Mouse (Mus musculus) intestine, embryonic 14.5 days (tissue): ENCODE results near the gene Golga4. TPM values are rescaled to one million over a fixed set of nuclear protein-coding genes. Genes with fewer than 3 reads are reported as not detected.

Experiments
- ATAC-seq: fragments of 200-750 bp; cut with Nextera tagmentation; replicated peaks from 2 replicates; pipeline ENCODE4 v1.8.0; 2017; ENCODE audit warnings: low read depth, moderate number of reproducible peaks, moderate TSS enrichment, moderate library complexity; ENCODE audit not compliant: low FRiP score, low TSS enrichment
- DNase-seq: peaks from one replicate; pipeline ENCODE4 v3.0.0-alpha.2; 2018; ENCODE audit warnings: low spot score
- H3K27ac ChIP-seq: fragments of 300-500 bp; sonication (generic); 2 replicates; pipeline ENCODE4 v1.5.1; 2014; ENCODE audit warnings: low read depth, mild to moderate bottlenecking, control low read depth
- H3K27me3 ChIP-seq: fragments of 300-500 bp; sonication (generic); replicated peaks from 2 replicates; pipeline ENCODE4 v1.6.1; 2014; ENCODE audit warnings: low read length, control low read depth; ENCODE audit not compliant: control insufficient read depth, insufficient read depth
- H3K36me3 ChIP-seq: fragments of 300-500 bp; sonication (generic); 2 replicates; pipeline ENCODE4 v1.6.1; 2014; ENCODE audit warnings: low read length, control low read depth; ENCODE audit not compliant: control insufficient read depth, insufficient read depth
- H3K4me1 ChIP-seq: fragments of 300-500 bp; sonication (generic); replicated peaks from 2 replicates; pipeline ENCODE4 v1.6.1; 2014; ENCODE audit warnings: low read length, control low read depth, mixed read lengths; ENCODE audit not compliant: control insufficient read depth, insufficient read depth
- H3K4me2 ChIP-seq: fragments of 300-500 bp; sonication (generic); 2 replicates; pipeline ENCODE4 v1.6.1; 2014; ENCODE audit warnings: low read length
- H3K4me3 ChIP-seq: fragments of 300-500 bp; sonication (generic); 2 replicates; pipeline ENCODE4 v1.5.1; 2014; ENCODE audit warnings: low read depth, low read length, control low read depth, mixed read lengths
- H3K9ac ChIP-seq: fragments of 300-500 bp; sonication (generic); 2 replicates; pipeline ENCODE4 v1.6.1; 2014; ENCODE audit warnings: mild to moderate bottlenecking, low read length
- H3K9me3 ChIP-seq: fragments of 300-500 bp; sonication (generic); 2 replicates; pipeline ENCODE4 v1.6.1; 2016; ENCODE audit warnings: low read length, control low read depth; ENCODE audit not compliant: control insufficient read depth
- WGBS: fragments of 180-500 bp; shearing (Covaris S2); extraction: QIAGEN DNeasy Blood & Tissue Kit; methylation state at CpG from one replicate; pipeline ENCODE4 v1.1.7; 2014; 5-methylcytosine and 5-hydroxymethylcytosine counted together
- polyA plus RNA-seq: library from polyadenylated mRNA; unstranded; fragments of >200 nt; fragmentation: Nextera tagmentation; extraction: Ambion mirVana; gene quantifications from 2 replicates; pipeline ENCODE4 v1.2.1, GENCODE M21; 2014

The Golga4 gene
- polyA plus RNA-seq, 1 experiment from 2014 or later, result 59.5 TPM

DNA sequence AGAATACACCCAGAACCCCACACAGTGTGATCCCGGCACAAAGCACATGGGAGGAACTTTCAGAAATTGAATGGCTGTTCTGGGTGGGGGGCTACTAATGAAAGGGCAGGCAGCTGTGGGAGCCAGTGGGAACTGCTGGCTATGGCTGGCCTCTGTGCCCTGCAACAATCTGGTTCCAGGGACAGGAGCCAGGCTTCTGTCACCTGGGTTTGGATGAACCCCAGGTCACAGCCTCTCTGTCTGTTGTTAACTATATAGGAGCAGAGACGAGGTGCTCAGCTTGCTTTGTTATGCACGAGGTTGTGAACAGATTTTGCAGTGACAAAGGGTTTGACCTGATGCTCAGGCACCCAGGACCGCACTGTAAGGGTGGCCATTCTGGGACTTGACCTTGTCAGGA is 102.5 kb downstream of the Golga4 start:
- no peak overlapping the region for H3K9ac ChIP-seq
- H3K27ac ChIP-seq, result no peak overlapping the region
- ATAC-seq (no peak), DNase-seq (no peak)
- no peaks in the 10 kb centered on the region for H3K36me3 ChIP-seq
- H3K4me2 ChIP-seq, result peak overlapping the region; percentile 79
- peaks cover 17% of the 10 kb centered on the region for H3K4me1 ChIP-seq
- H3K27me3 ChIP-seq, result no peaks in the 10 kb centered on the region
- no peak overlapping the region for H3K4me3 ChIP-seq
- no peaks in the 10 kb centered on the region for H3K9me3 ChIP-seq
- 55% methylated on average over 4 of the region's 4 CpGs for WGBS

DNA sequence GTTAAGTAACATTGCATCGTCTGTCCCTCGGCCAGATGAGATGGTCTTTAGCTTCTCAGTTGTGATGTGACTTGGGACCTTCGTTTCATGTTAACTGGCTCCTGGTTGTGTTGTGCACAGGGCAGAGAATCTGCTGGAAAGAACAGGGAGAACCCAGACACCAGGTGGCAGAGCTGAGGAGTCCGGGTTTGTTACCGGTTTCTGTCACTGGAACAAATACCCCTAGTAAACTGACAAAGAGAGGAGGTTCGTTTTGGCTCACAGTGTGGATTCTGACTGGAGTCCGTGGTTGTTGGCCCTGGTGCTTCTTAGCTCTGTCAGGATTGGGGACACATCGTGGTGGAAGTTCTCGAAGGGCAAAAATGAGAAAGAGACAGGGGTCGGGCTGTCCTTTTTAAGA is 104.0 kb downstream of the Golga4 start:
- WGBS, result 60% methylated on average over 10 of the region's 10 CpGs
- H3K4me3 ChIP-seq, result no peak overlapping the region
- DNase-seq (no peak), ATAC-seq (no peak)
- H3K9me3 ChIP-seq, result no peaks in the 10 kb centered on the region
- no peaks in the 10 kb centered on the region for H3K27me3 ChIP-seq
- H3K9ac ChIP-seq, result no peak overlapping the region
- no peak overlapping the region for H3K4me2 ChIP-seq
- H3K27ac ChIP-seq, result no peak overlapping the region
- peaks cover 17% of the 10 kb centered on the region for H3K4me1 ChIP-seq
- H3K36me3 ChIP-seq, result no peaks in the 10 kb centered on the region

DNA sequence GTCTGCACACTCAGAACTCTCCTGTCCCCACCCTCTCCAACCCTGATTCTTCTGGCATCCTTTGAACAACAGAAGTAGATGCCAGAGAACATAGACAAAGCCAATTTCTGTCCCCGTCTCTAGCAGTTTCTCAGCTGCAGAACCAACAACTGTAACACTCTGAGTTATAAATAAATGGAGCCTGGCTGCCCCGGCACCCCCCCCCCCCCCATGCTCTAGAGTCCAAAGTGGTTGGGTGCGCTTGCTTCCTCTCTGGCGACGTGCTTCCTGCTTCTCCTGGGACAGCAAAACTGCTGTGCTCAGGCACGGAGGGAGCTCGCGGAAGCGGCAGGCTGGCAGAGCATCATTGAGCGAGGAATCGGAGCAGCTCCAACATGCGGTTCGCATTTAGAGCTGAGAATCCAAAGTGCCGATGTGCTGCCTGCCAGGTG is 105.1 kb downstream of the Golga4 start:
- H3K9me3 ChIP-seq, result no peaks in the 10 kb centered on the region
- H3K4me2 ChIP-seq, result peak overlapping the region; percentile 31; the same call in 1 of the 2 replicates
- DNase-seq, result no peak
- H3K4me1 ChIP-seq, result peaks cover 17% of the 10 kb centered on the region
- H3K9ac ChIP-seq, result no peak overlapping the region
- no peaks in the 10 kb centered on the region for H3K27me3 ChIP-seq
- no peaks in the 10 kb centered on the region for H3K36me3 ChIP-seq
- no peak overlapping the region for H3K27ac ChIP-seq
- no peak for ATAC-seq
- 39% methylated on average over 14 of the region's 14 CpGs for WGBS
- H3K4me3 ChIP-seq, result no peak overlapping the region

DNA sequence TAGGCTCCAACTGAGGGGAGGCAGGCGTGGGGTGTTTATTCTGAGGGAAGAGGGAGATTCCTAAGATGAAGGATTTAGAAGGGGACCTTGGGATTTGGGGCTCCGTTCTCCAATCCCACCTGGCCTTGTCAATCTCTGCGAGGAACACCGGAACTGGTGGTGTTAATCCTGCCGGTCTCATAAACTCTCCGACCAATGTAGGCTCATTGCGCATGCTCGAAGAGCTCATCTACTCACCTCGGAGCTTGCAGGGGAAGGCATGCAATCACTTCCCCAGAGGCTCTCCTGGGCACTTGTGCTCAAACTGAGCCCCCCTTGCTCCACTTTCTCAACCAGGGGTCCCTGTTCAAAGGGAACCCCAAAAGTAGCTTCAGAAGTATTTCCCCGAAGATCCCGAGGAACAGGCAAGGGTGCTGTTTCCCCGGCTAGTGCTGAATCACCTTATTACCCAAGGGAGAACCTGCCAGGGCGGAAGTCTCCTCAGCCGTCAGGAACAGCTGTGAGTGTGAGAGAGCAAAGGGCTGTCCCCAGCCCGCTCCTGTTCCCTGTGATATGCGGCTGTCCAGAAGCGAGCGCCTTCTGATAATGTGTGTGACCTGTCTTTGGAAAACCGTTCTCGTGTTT is 106.0 kb downstream of the Golga4 start:
- Histone ChIP-seq H3K4me1 (peaks cover 17% of the 10 kb centered on the region), H3K4me3 (no peak overlapping the region), H3K9me3 (no peaks in the 10 kb centered on the region), H3K9ac (no peak overlapping the region), H3K36me3 (no peaks in the 10 kb centered on the region), H3K4me2 (no peak overlapping the region), H3K27me3 (no peaks in the 10 kb centered on the region), H3K27ac (no peak overlapping the region)
- DNase-seq (peak; percentile 83), ATAC-seq (no peak)
- 36% methylated on average over 20 of the region's 20 CpGs for WGBS

DNA sequence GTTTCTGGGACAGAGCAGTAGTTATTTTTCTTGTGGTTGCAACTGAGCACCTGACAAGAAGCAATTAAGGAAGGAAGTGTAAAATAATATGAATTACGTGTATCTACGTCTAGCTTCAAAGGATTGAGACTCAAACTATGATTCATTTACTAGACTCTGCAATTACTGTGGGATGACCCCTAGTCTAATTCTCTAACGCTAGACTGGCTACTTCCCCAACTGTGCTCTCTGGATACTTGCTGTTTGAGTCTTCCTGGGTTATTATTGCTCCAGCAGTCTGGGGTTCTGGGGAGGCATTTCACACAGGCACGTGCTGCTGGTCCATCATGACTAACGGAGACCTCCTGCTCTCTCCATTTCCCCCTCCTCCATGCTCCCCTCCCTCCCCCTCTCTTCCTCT is 111.2 kb downstream of the Golga4 start:
- WGBS, result 55% methylated on average over 5 of the region's 5 CpGs
- Histone ChIP-seq H3K9me3 (no peaks in the 10 kb centered on the region), H3K27me3 (no peaks in the 10 kb centered on the region), H3K4me2 (no peak overlapping the region), H3K4me1 (no peaks in the 10 kb centered on the region), H3K9ac (no peak overlapping the region), H3K27ac (no peak overlapping the region), H3K4me3 (no peak overlapping the region), H3K36me3 (no peaks in the 10 kb centered on the region)
- no peak for ATAC-seq
- DNase-seq, result no peak

DNA sequence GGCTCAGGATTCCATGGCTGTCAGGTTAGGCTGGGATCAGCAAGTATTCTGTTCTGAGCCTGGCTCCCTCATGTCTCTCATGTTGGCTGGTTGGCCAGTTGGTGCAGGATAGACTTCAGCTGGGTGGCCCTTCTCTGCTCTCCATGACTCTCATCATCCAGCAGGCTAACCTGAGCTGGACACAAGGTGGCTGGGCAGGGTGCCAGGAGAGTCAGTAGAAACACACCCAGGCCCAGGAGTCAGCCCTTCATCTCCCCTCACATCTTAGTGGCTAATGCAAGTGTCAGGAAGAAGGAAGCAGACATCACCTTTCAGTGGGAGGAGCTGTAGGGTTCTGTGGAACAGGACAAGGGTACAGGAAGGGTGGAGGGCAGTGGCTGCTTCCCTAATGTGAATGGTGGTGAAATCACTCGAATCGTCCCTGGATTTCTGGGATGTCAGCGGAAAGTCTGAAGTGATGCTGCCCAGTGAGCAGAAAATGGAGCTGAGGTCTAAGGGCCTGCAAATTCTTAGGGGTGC is 112.7 kb downstream of the Golga4 start:
- H3K27me3 ChIP-seq, result no peaks in the 10 kb centered on the region
- 71% methylated on average over 3 of the region's 3 CpGs for WGBS
- H3K27ac ChIP-seq, result no peak overlapping the region
- H3K9ac ChIP-seq, result no peak overlapping the region
- H3K36me3 ChIP-seq, result no peaks in the 10 kb centered on the region
- H3K4me2 ChIP-seq, result no peak overlapping the region
- DNase-seq, result no peak
- no peaks in the 10 kb centered on the region for H3K9me3 ChIP-seq
- no peak for ATAC-seq
- H3K4me1 ChIP-seq, result no peaks in the 10 kb centered on the region
- H3K4me3 ChIP-seq, result no peak overlapping the region

DNA sequence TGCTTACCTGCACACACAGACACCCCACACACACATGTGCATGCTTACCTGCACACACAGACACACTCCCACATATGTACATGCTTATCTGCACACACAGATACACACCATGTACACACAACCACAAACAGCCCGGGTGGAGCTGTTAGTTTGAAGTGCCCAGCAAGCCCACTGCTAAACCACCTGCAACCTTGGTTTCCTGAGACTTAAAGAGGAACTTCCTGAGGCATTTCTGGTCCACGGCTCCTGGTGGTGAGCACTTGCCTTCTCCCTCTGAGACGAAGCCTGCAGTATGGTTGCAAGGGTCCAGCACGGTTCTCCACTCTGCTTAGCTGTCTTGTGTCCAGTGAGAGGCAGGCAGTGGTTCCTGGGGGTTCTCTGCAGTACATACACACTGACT is 114.7 kb downstream of the Golga4 start:
- Histone ChIP-seq H3K36me3 (no peaks in the 10 kb centered on the region), H3K27me3 (no peaks in the 10 kb centered on the region), H3K27ac (no peak overlapping the region), H3K4me1 (no peaks in the 10 kb centered on the region), H3K9ac (no peak overlapping the region), H3K9me3 (no peaks in the 10 kb centered on the region), H3K4me2 (no peak overlapping the region), H3K4me3 (no peak overlapping the region)
- DNase-seq (no peak), ATAC-seq (no peak)
- WGBS, result 63% methylated on average over 4 of the region's 4 CpGs

DNA sequence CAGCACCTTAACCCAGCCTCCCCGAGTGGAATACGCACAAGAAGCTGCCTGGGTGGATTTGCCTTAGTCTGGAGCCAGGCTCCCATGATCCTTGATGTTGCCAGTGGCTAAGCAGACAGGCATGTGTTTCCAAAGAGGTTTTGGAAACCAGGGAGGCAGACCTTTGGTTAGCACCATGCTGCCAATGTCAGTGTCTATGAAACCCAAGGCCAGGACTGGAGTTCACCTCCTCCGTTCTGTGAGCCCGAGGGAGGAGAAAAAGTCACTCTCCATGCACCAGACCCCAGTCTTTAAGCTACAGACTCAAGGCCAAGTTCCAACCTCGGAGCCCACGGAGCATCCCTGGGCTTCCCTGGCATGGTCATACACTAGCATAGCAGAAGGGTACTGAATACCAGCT is 115.6 kb downstream of the Golga4 start:
- no peak overlapping the region for H3K4me2 ChIP-seq
- no peak for DNase-seq
- ATAC-seq, result no peak
- H3K4me3 ChIP-seq, result no peak overlapping the region
- no peaks in the 10 kb centered on the region for H3K4me1 ChIP-seq
- 90% methylated on average over 6 of the region's 6 CpGs for WGBS
- H3K27ac ChIP-seq, result no peak overlapping the region
- H3K9me3 ChIP-seq, result no peaks in the 10 kb centered on the region
- no peaks in the 10 kb centered on the region for H3K27me3 ChIP-seq
- 0 out of 2 replicates have a peak, but pooled peaks cover under 1% of the 10 kb centered on the region for H3K36me3 ChIP-seq
- H3K9ac ChIP-seq, result no peak overlapping the region
